Mouse (Mus musculus) intestine, postnatal 0 days (tissue): Measurements from ENCODE around the gene Csrp2. TPM values are rescaled to one million over a fixed set of nuclear protein-coding genes. Genes with fewer than 3 reads are reported as not detected.

Source experiments
- ATAC-seq: fragments of 200-750 bp; cut with Nextera tagmentation; 2 replicates; pipeline ENCODE4 v1.8.0; 2017; ENCODE audit warnings: mild to moderate bottlenecking, moderate TSS enrichment, moderate library complexity
- H3K27ac ChIP-seq: fragments of 300-500 bp; sonication (generic); 2 replicates; pipeline ENCODE4 v1.5.1; 2014; ENCODE audit warnings: mild to moderate bottlenecking, low read depth, low read length, moderate library complexity
- H3K27me3 ChIP-seq: fragments of 300-500 bp; sonication (generic); replicated peaks from 2 replicates; pipeline ENCODE4 v1.6.1; 2014; ENCODE audit warnings: low read length, mixed read lengths; ENCODE audit not compliant: control insufficient read depth, insufficient read depth
- H3K36me3 ChIP-seq: fragments of 300-500 bp; sonication (generic); 2 replicates; pipeline ENCODE4 v1.6.1; 2014; ENCODE audit warnings: mild to moderate bottlenecking, moderate library complexity; ENCODE audit not compliant: control insufficient read depth, insufficient read depth
- H3K4me1 ChIP-seq: fragments of 300-500 bp; sonication (generic); replicated peaks from 2 replicates; pipeline ENCODE4 v1.6.1; 2014; ENCODE audit warnings: antibody characterized with exemption, low read length, mixed read lengths; ENCODE audit not compliant: control insufficient read depth, insufficient read depth
- H3K4me2 ChIP-seq: fragments of 300-500 bp; sonication (generic); replicated peaks from 2 replicates; pipeline ENCODE4 v1.6.1; 2014; ENCODE audit warnings: low read depth, mild to moderate bottlenecking, moderate library complexity
- H3K4me3 ChIP-seq: fragments of 300-500 bp; sonication (generic); 2 replicates; pipeline ENCODE4 v1.5.1; 2014; ENCODE audit warnings: low read depth, low read length
- H3K9ac ChIP-seq: fragments of 300-500 bp; sonication (generic); 2 replicates; pipeline ENCODE4 v1.6.1; 2014; ENCODE audit warnings: mild to moderate bottlenecking, low read depth, low read length
- H3K9me3 ChIP-seq: fragments of 300-500 bp; sonication (generic); 2 replicates; pipeline ENCODE4 v1.6.1; 2016; ENCODE audit warnings: mixed run types; ENCODE audit not compliant: control insufficient read depth
- CTCF ChIP-seq: sonication (generic); IDR thresholded peaks from 2 replicates; pipeline ENCODE4 v1.5.1; 2016; ENCODE audit warnings: low read depth, mild to moderate bottlenecking, control low read depth, antibody characterized with exemption, moderate library complexity
- WGBS: fragments of 180-500 bp; shearing (Covaris S2); extraction: QIAGEN DNeasy Blood & Tissue Kit; methylation state at CpG from one replicate; pipeline ENCODE4 v1.1.7; 2014; 5-methylcytosine and 5-hydroxymethylcytosine counted together
- polyA plus RNA-seq: library from polyadenylated mRNA; unstranded; fragments of >200 nt; fragmentation: Nextera tagmentation; extraction: Ambion mirVana; gene quantifications from 2 replicates; pipeline ENCODE4 v1.2.1, GENCODE M21; 2015

Csrp2 gene
- polyA plus RNA-seq, 1 experiment from 2014 or later, result 102 TPM

DNA sequence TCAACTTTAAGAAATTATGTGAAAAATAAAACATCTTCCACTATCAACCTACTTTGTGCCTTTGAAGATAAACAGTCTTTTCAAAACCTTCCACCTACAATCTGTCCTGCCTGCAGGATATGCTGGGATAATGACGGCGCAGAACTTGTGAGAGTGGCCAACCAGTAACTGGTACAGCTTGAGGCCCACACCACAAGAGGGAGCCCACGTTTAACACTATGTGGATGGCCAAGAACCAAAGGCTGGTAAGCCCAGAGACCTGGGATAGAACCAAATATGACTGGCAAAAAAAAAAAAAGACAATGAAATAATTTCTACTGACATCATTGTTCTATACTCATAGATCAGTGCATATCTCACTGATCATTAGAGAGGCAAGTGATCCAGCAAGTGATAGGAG, 54.9 kb downstream of the Csrp2 start:
- Histone ChIP-seq H3K4me3 (no peak overlapping the region), H3K27me3 (no peaks in the 10 kb centered on the region), H3K36me3 (peaks cover 24% of the 10 kb centered on the region; the same call in 1 of the 2 replicates), H3K4me1 (no peaks in the 10 kb centered on the region), H3K9me3 (no peaks in the 10 kb centered on the region), H3K9ac (no peak overlapping the region), H3K27ac (no peak overlapping the region), H3K4me2 (no peak overlapping the region)
- WGBS, result 57% methylated on average over 3 of the region's 3 CpGs
- no peak for ATAC-seq
- peak; percentile 69 for TF ChIP-seq CTCF

DNA sequence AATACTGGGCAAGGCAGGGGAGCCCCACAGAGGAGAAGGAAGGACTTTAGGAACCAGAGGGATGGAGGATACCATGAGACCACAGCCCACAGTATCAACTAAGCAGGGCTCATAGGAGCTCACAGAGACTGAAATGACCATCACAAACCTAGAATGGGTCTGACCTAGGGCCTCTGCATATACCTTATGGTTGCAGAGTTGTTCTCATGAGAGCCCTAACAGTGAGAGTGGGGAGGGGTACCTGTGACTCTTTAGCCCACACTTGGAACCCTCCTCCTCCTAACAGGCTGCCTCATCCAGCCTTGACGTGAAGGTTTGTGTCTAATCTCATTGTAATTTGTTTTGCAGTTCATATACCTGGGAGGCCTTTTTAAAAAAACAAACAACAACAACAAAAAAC, 55.3 kb downstream of the Csrp2 start:
- H3K36me3 ChIP-seq, result peaks cover 22% of the 10 kb centered on the region; the same call in 1 of the 2 replicates
- no peaks in the 10 kb centered on the region for H3K4me1 ChIP-seq
- H3K27me3 ChIP-seq, result no peaks in the 10 kb centered on the region
- 91% methylated on average over 1 of the region's 1 CpGs for WGBS
- TF ChIP-seq CTCF, result no peak
- no peak overlapping the region for H3K27ac ChIP-seq
- no peak overlapping the region for H3K4me3 ChIP-seq
- no peak overlapping the region for H3K9ac ChIP-seq
- no peak overlapping the region for H3K4me2 ChIP-seq
- no peak for ATAC-seq
- no peaks in the 10 kb centered on the region for H3K9me3 ChIP-seq

DNA sequence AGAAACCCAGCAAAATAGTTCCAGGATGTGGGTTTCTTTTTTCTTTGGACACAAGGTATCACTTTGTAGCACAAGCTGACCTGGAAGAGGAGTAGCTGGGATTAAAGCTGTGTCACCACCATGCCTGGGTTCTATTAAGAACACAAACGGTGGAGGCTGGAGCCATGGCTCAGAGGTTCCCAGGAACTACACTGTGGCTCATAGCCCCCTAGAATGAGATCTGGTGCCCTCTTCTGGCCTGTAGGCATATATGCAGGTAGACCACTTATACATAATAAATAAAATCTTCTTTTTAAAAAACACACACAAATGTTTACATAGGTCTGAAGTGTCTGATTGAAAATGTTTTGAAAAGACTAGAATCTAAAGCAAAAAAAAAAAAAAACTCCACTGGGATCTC, 56.5 kb downstream of the Csrp2 start:
- Histone ChIP-seq H3K4me3 (no peak overlapping the region), H3K36me3 (peaks cover 16% of the 10 kb centered on the region; the same call in 1 of the 2 replicates), H3K27ac (no peak overlapping the region), H3K9me3 (no peaks in the 10 kb centered on the region), H3K27me3 (no peaks in the 10 kb centered on the region), H3K4me1 (no peaks in the 10 kb centered on the region), H3K4me2 (no peak overlapping the region), H3K9ac (no peak overlapping the region)
- WGBS, result 0% methylated on average over 1 of the region's 1 CpGs
- no peak for ATAC-seq
- TF ChIP-seq CTCF, result peak; percentile 82

DNA sequence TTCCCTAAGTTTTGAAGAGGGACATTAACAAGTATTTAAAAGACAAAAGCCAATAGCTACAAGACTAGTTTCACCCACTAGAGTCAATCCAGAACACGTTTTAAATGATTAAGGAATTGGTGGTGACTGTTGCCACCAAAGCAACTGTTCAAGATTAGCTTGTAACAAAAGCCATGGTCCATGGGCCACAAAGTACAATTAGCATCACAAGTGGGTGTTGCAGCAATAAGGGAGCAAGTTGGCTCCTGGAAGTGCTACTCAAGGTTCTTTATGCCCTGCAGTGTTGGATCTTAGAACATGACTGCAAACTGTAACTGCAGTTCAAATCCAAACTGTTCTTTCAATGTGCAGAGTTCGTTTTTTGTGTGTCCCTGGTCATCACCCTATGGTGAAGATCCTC, 57.8 kb downstream of the Csrp2 start:
- peaks cover 13% of the 10 kb centered on the region; the same call in 1 of the 2 replicates for H3K36me3 ChIP-seq
- 73% methylated on average over 2 of the region's 2 CpGs for WGBS
- H3K4me3 ChIP-seq, result no peak overlapping the region
- TF ChIP-seq CTCF, result no peak
- H3K9ac ChIP-seq, result no peak overlapping the region
- ATAC-seq, result no peak
- H3K27ac ChIP-seq, result no peak overlapping the region
- H3K27me3 ChIP-seq, result no peaks in the 10 kb centered on the region
- H3K4me1 ChIP-seq, result no peaks in the 10 kb centered on the region
- no peaks in the 10 kb centered on the region for H3K9me3 ChIP-seq
- H3K4me2 ChIP-seq, result no peak overlapping the region

DNA sequence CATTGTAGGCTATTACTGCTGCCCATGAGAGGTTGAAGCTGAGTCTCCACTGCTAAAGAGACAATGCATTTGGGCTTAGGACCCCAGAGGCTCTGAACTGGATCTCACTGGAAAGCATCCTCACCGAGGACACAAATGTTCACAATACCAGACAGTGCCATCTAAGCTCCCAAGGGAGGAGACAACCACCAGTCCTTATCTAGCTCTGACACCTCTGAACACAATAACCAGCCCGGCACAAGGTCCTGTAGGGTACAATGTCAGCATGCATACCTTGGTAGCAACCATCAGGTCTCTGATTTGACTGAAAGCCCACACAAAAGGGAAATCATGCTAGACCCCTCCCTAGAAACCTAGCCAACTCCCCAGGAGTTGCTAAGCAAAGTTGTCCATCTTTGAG, 59.8 kb downstream of the Csrp2 start:
- WGBS, result 76% methylated on average over 2 of the region's 2 CpGs
- ATAC-seq, result no peak

GRCm38 (mm10) chr10:110980441-110980840, 60.9 kb downstream of the Csrp2 start:
- no peak for TF ChIP-seq CTCF
- H3K9ac ChIP-seq, result no peak overlapping the region
- no peaks in the 10 kb centered on the region for H3K4me1 ChIP-seq
- no peaks in the 10 kb centered on the region for H3K27me3 ChIP-seq
- no peak for ATAC-seq
- H3K27ac ChIP-seq, result no peak overlapping the region
- H3K4me3 ChIP-seq, result no peak overlapping the region
- WGBS, result 57% methylated on average over 6 of the region's 6 CpGs
- peaks cover 8% of the 10 kb centered on the region; the same call in 1 of the 2 replicates for H3K36me3 ChIP-seq
- H3K4me2 ChIP-seq, result no peak overlapping the region
- no peaks in the 10 kb centered on the region for H3K9me3 ChIP-seq

More for the DNA sequence above, 59.8 kb downstream of the Csrp2 start:
- no peaks in the 10 kb centered on the region for H3K27me3 ChIP-seq
- H3K9me3 ChIP-seq, result no peaks in the 10 kb centered on the region
- H3K27ac ChIP-seq, result no peak overlapping the region
- no peak for TF ChIP-seq CTCF
- H3K4me2 ChIP-seq, result no peak overlapping the region
- H3K9ac ChIP-seq, result no peak overlapping the region
- H3K36me3 ChIP-seq, result peaks cover 13% of the 10 kb centered on the region; the same call in 1 of the 2 replicates
- no peaks in the 10 kb centered on the region for H3K4me1 ChIP-seq
- no peak overlapping the region for H3K4me3 ChIP-seq

- peaks cover 8% of the 10 kb centered on the region; the same call in 1 of the 2 replicates for H3K36me3 ChIP-seq
- H3K9ac ChIP-seq, result no peak overlapping the region
- H3K4me1 ChIP-seq, result no peaks in the 10 kb centered on the region
- no peak overlapping the region for H3K27ac ChIP-seq
- no peak overlapping the region for H3K4me2 ChIP-seq
- 74% methylated on average over 4 of the region's 4 CpGs for WGBS
- no peak overlapping the region for H3K4me3 ChIP-seq
- no peak for TF ChIP-seq CTCF
- no peak for ATAC-seq
- no peaks in the 10 kb centered on the region for H3K27me3 ChIP-seq
- H3K9me3 ChIP-seq, result no peaks in the 10 kb centered on the region
Observed at GRCm38 (mm10) chr10:110982771-110983170, 63.2 kb downstream of the Csrp2 start.
